Mouse (Mus musculus) midbrain, postnatal 0 days (tissue): Measurements from ENCODE around the gene Mef2a. TPM values are rescaled to one million over a fixed set of nuclear protein-coding genes. Genes with fewer than 3 reads are reported as not detected.

Source experiments
- ATAC-seq: fragments of 200-750 bp; cut with Nextera tagmentation; 2 replicates; pipeline ENCODE4 v1.8.0; 2017; ENCODE audit warnings: moderate number of reproducible peaks, mild to moderate bottlenecking, moderate TSS enrichment, moderate library complexity; ENCODE audit not compliant: low FRiP score
- DNase-seq: peaks from one replicate; pipeline ENCODE4 v3.0.0-alpha.2; 2015; ENCODE audit warnings: low spot score
- H3K27ac ChIP-seq: fragments of 300-500 bp; sonication (generic); 2 replicates; pipeline ENCODE4 v1.5.1; 2014; ENCODE audit warnings: low read depth, mild to moderate bottlenecking, low read length, mixed read lengths
- H3K27me3 ChIP-seq: fragments of 300-500 bp; sonication (generic); 2 replicates; pipeline ENCODE4 v1.6.1; 2014; ENCODE audit warnings: low read length, control low read depth, mixed read lengths; ENCODE audit not compliant: insufficient read depth
- H3K36me3 ChIP-seq: fragments of 300-500 bp; sonication (generic); 2 replicates; pipeline ENCODE4 v1.6.1; 2014; ENCODE audit warnings: low read length, control low read depth, mixed read lengths; ENCODE audit not compliant: insufficient read depth
- H3K4me1 ChIP-seq: fragments of 300-500 bp; sonication (generic); 2 replicates; pipeline ENCODE4 v1.6.1; 2014; ENCODE audit warnings: mild to moderate bottlenecking, control low read depth, antibody characterized with exemption, low read length, mixed read lengths; ENCODE audit not compliant: insufficient read depth
- H3K4me2 ChIP-seq: fragments of 300-500 bp; sonication (generic); 2 replicates; pipeline ENCODE4 v1.6.1; 2014; ENCODE audit warnings: low read depth, mild to moderate bottlenecking, low read length, mixed read lengths; ENCODE audit not compliant: poor library complexity, severe bottlenecking
- H3K4me3 ChIP-seq: fragments of 300-500 bp; sonication (generic); 2 replicates; pipeline ENCODE4 v1.5.1; 2014; ENCODE audit warnings: low read depth, mild to moderate bottlenecking, low read length, moderate library complexity
- H3K9ac ChIP-seq: fragments of 300-500 bp; sonication (generic); replicated peaks from 2 replicates; pipeline ENCODE4 v1.6.1; 2014; ENCODE audit warnings: mild to moderate bottlenecking, low read length, moderate library complexity, mixed read lengths; ENCODE audit not compliant: poor library complexity, severe bottlenecking
- H3K9me3 ChIP-seq: fragments of 300-500 bp; sonication (generic); 2 replicates; pipeline ENCODE4 v1.6.1; 2016; ENCODE audit warnings: low read length, control low read depth
- CTCF ChIP-seq: IDR thresholded peaks from 2 replicates; pipeline ENCODE4 v1.5.1; 2016; ENCODE audit warnings: antibody characterized with exemption, mild to moderate bottlenecking
- WGBS: fragments of 180-500 bp; shearing (Covaris S2); extraction: QIAGEN DNeasy Blood & Tissue Kit; methylation state at CpG from one replicate; pipeline ENCODE4 v1.1.7; 2014; 5-methylcytosine and 5-hydroxymethylcytosine counted together
- polyA plus RNA-seq: library from polyadenylated mRNA; unstranded; fragments of >200 nt; fragmentation: Nextera tagmentation; extraction: Ambion mirVana; gene quantifications from 2 replicates; pipeline ENCODE4 v1.2.1, GENCODE M21; 2015
- total RNA-seq: library from RNA; depleted of rRNA; stranded (reverse); fragments of >200 nt; gene quantifications from 2 replicates; pipeline ENCODE4 v1.2.3, GENCODE M21; 2014

Gene Mef2a
- total and polyA plus RNA-seq, 2 experiments from 2014 or later = 40.4 to 62.4 TPM

GRCm38 (mm10) chr7:67229701-67230100 lies 143.0 kb downstream of the Mef2a start:
- TF ChIP-seq CTCF = no peak
- WGBS = 87% methylated on average over 3 of the region's 3 CpGs
- Histone ChIP-seq H3K36me3 (peaks cover 23% of the 10 kb centered on the region), H3K27me3 (no peaks in the 10 kb centered on the region), H3K27ac (no peak overlapping the region), H3K4me3 (no peak overlapping the region), H3K4me2 (no peak overlapping the region), H3K9me3 (no peaks in the 10 kb centered on the region), H3K4me1 (no peaks in the 10 kb centered on the region), H3K9ac (no peak overlapping the region; the same call in 1 of the 2 replicates)
- DNase-seq = no peak
- ATAC-seq = no peak

DNA sequence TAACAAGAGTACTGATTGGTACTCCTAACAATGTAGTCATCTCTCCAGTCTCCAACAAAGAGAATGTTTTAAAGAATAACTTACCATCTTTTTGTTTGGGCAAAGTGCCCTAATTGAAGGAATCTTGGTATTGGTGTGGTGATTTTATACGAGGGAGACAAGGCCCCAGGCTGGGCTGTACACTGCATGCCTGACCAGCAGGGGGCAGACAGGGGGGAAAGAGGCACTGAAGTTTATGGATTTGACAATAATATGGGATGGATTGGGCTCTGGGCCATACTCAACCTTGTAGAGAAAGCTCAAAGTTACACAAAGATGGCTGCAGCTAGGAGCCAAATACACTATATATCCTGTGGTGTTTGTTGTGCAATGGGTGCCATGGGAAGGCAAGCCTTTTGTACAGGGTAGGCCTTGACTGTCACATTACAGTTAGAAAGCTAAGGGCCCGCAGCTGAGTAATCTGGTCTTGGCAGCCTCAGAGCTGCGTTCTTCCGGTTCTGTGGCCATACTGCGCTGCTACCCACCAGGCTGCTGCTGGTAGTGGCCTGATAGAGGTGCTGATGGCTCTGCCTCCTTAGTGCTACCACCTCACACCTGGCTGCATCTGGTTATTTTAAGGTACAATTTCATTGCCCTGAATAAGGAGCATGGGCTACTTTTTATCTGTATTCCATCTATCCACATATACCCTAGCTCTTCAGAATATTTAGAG lies 143.6 kb downstream of the Mef2a start:
- peak; percentile 75 for TF ChIP-seq CTCF
- H3K27ac ChIP-seq = no peak overlapping the region
- H3K36me3 ChIP-seq = peaks cover 19% of the 10 kb centered on the region
- no peak for ATAC-seq
- no peaks in the 10 kb centered on the region for H3K27me3 ChIP-seq
- WGBS = 78% methylated on average over 5 of the region's 5 CpGs
- H3K4me3 ChIP-seq = no peak overlapping the region
- no peaks in the 10 kb centered on the region for H3K9me3 ChIP-seq
- DNase-seq = no peak
- no peak overlapping the region for H3K4me2 ChIP-seq
- H3K9ac ChIP-seq = no peak overlapping the region; the same call in 1 of the 2 replicates
- H3K4me1 ChIP-seq = 0 out of 2 replicates have a peak, but pooled peaks cover 4% of the 10 kb centered on the region

DNA sequence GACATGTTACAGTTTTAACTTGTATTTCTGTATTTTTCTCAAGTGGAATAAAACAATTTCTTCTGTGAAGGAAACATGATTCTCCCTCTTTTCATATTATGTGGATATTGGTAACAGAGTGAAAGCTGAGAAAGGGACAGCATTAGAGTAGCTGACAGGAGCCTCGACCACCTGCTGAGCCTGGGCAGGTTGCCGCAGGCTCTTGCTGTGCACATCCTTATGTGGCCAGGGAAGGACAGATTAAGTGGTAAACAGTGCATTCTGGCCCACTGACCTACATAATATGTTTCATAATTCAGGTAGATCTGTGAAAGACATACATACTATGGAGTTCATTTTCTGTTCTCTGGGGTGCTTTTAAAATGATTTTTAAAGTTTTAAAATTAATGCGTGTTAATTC lies 144.3 kb downstream of the Mef2a start:
- Histone ChIP-seq H3K27me3 (no peaks in the 10 kb centered on the region), H3K9ac (no peak overlapping the region), H3K27ac (no peak overlapping the region), H3K36me3 (peaks cover 19% of the 10 kb centered on the region), H3K4me1 (peaks cover 10% of the 10 kb centered on the region), H3K9me3 (no peaks in the 10 kb centered on the region), H3K4me2 (no peak overlapping the region), H3K4me3 (no peak overlapping the region)
- WGBS = 66% methylated on average over 3 of the region's 3 CpGs
- no peak for ATAC-seq
- DNase-seq = peak; percentile 36
- no peak for TF ChIP-seq CTCF

DNA sequence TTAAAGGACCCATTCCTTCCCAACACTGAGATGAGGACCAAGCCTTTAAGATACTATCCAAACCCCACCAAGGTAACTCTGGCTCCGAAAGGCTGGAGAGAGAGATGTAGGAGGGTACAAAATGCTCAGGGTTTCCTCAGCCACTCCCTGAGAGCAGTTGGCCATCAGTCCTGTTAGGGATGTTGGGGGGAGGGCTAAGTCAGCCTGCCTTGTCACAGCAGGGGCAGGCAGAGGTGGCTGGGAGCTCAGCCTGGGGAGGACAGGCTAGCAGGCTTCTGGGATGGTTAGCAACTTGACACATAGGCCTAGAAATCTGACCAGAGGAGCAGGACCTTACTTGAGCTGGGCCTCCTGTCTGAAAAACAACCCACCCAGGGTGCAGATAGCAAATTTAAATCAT lies 145.1 kb downstream of the Mef2a start:
- no peak for DNase-seq
- 86% methylated on average over 1 of the region's 1 CpGs for WGBS

DNA sequence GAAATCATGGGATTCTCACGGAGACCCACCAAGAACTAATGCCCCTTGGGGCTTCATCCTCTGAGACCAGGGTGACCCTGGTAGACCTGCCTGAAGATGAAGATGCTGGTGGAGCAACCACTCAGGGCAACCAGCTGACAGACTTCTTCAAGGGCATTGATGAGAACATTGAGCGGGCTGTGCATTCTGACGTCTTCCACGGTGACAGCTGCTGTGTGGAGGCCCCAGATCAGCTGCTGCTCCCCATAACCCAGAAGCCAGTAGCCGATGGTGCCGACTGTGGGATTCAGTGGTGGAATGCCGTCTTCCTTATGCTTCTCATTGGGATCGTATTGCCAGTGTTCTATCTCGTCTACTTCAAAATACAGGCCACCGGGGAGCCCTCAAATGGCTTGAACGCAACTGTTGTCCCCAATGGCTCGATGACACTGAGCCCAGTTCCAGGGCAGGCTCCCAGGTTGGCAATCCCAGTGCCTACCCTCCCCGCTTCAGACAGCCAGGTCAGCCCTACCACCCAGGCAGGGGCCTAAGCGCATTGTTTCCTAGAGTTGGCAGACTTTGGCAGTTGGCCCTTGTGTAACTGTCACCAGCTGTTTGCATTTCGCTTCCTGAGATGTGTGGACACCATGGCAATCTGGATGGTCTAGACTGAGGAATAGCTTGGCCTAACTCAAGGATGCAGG lies 146.6 kb downstream of the Mef2a start:
- H3K9me3 ChIP-seq = no peaks in the 10 kb centered on the region
- peaks cover 15% of the 10 kb centered on the region for H3K36me3 ChIP-seq
- H3K4me3 ChIP-seq = no peak overlapping the region
- TF ChIP-seq CTCF = no peak
- H3K27me3 ChIP-seq = no peaks in the 10 kb centered on the region
- peaks cover 15% of the 10 kb centered on the region for H3K4me1 ChIP-seq
- H3K9ac ChIP-seq = no peak overlapping the region
- ATAC-seq = no peak
- no peak overlapping the region for H3K27ac ChIP-seq
- no peak overlapping the region for H3K4me2 ChIP-seq
- WGBS = 89% methylated on average over 15 of the region's 15 CpGs
- DNase-seq = no peak

More for the DNA sequence above, 145.1 kb downstream of the Mef2a start:
- H3K9me3 ChIP-seq = no peaks in the 10 kb centered on the region
- peaks cover 19% of the 10 kb centered on the region for H3K36me3 ChIP-seq
- no peak for ATAC-seq
- H3K4me1 ChIP-seq = peaks cover 15% of the 10 kb centered on the region
- TF ChIP-seq CTCF = no peak
- no peak overlapping the region for H3K27ac ChIP-seq
- H3K9ac ChIP-seq = no peak overlapping the region
- no peak overlapping the region for H3K4me3 ChIP-seq
- no peaks in the 10 kb centered on the region for H3K27me3 ChIP-seq
- H3K4me2 ChIP-seq = no peak overlapping the region
